Mouse (Mus musculus): Measurements from ENCODE around the gene Pank4.

Pank4 gene

GRCm38 (mm10) chr4:154963901-154964580 lies at the start of gene Pank4:
TSS of gene Pank4 (plus strand) at chr4:154964123.
- DNase-seq: peak; percentile 97

GRCm38 (mm10) chr4:154914252-154914651 lies 49.7 kb upstream of the Pank4 start:
- DNase-seq: no peak

GRCm38 (mm10) chr4:154914707-154915106 lies 49.2 kb upstream of the Pank4 start:
- DNase-seq: peak; percentile 43 to 83

GRCm38 (mm10) chr4:154915286-154915685 lies 48.6 kb upstream of the Pank4 start:
- DNase-seq: peak in 1 of 2 experiments; percentile 45

- no peak for DNase-seq
Measured at GRCm38 (mm10) chr4:154916662-154917061, 47.3 kb upstream of the Pank4 start.

GRCm38 (mm10) chr4:154922291-154922690 lies 41.6 kb upstream of the Pank4 start:
- no peak for DNase-seq

GRCm38 (mm10) chr4:154922931-154923330 lies 41.0 kb upstream of the Pank4 start:
- no peak for DNase-seq

GRCm38 (mm10) chr4:154925413-154925812 lies 38.5 kb upstream of the Pank4 start:
- DNase-seq: peak; percentile 44 to 59

- no peak for DNase-seq
Measured at GRCm38 (mm10) chr4:154926969-154927898, 36.7 kb upstream of the Pank4 start.

GRCm38 (mm10) chr4:154927899-154928337 lies 36.0 kb upstream of the Pank4 start:
- peak; percentile 40 to 72 for DNase-seq

- no peak for DNase-seq
Measured at GRCm38 (mm10) chr4:154928395-154929087, 35.4 kb upstream of the Pank4 start, which contains the start of gene Tnfrsf14. TSS of gene Tnfrsf14 (minus strand) at chr4:154928563.

- peak in 1 of 2 experiments; percentile 70 for DNase-seq
Measured at GRCm38 (mm10) chr4:154929088-154929660, 34.7 kb upstream of the Pank4 start.

GRCm38 (mm10) chr4:154933306-154933907 lies 30.5 kb upstream of the Pank4 start:
- DNase-seq: peak in 1 of 2 experiments; percentile 32

GRCm38 (mm10) chr4:154934800-154935199 lies 29.1 kb upstream of the Pank4 start:
- DNase-seq: peak in 1 of 2 experiments; percentile 23

GRCm38 (mm10) chr4:154935788-154936187 lies 28.1 kb upstream of the Pank4 start:
- no peak for DNase-seq

GRCm38 (mm10) chr4:154936542-154937255 lies 27.2 kb upstream of the Pank4 start:
- DNase-seq: no peak

GRCm38 (mm10) chr4:154937746-154938145 lies 26.2 kb upstream of the Pank4 start:
- DNase-seq: no peak

- DNase-seq: no peak
Measured at GRCm38 (mm10) chr4:154940156-154940555, 23.8 kb upstream of the Pank4 start.

GRCm38 (mm10) chr4:154941831-154942230 lies 22.1 kb upstream of the Pank4 start:
- no peak for DNase-seq

GRCm38 (mm10) chr4:154942632-154943322 lies 21.1 kb upstream of the Pank4 start:
- DNase-seq: peak in 1 of 2 experiments; percentile 19
